Mouse (Mus musculus) neural tube, embryonic 15.5 days (tissue): ENCODE results near the gene Cdh7. TPM values are rescaled to one million over a fixed set of nuclear protein-coding genes. Genes with fewer than 3 reads are reported as not detected.

Source experiments
- ATAC-seq: fragments of 200-750 bp; cut with Nextera tagmentation; 2 replicates; pipeline ENCODE4 v1.8.0; 2017; ENCODE audit warnings: mild to moderate bottlenecking, moderate TSS enrichment, moderate library complexity; ENCODE audit not compliant: low FRiP score
- H3K27ac ChIP-seq: fragments of 300-500 bp; sonication (generic); replicated peaks from 2 replicates; pipeline ENCODE4 v1.5.1; 2015; ENCODE audit warnings: mild to moderate bottlenecking, inconsistent platforms
- H3K27me3 ChIP-seq: fragments of 300-500 bp; sonication (generic); replicated peaks from 2 replicates; pipeline ENCODE4 v1.6.1; 2015; ENCODE audit warnings: inconsistent platforms
- H3K36me3 ChIP-seq: fragments of 300-500 bp; sonication (generic); 2 replicates; pipeline ENCODE4 v1.6.1; 2015; ENCODE audit warnings: inconsistent platforms
- H3K4me1 ChIP-seq: fragments of 300-500 bp; sonication (generic); 2 replicates; pipeline ENCODE4 v1.6.1; 2015; ENCODE audit warnings: inconsistent platforms
- H3K4me2 ChIP-seq: fragments of 300-500 bp; sonication (generic); 2 replicates; pipeline ENCODE4 v1.6.1; 2015; ENCODE audit warnings: inconsistent platforms, mild to moderate bottlenecking, moderate library complexity
- H3K4me3 ChIP-seq: fragments of 300-500 bp; sonication (generic); replicated peaks from 2 replicates; pipeline ENCODE4 v1.5.1; 2015; ENCODE audit warnings: mild to moderate bottlenecking, inconsistent platforms
- H3K9ac ChIP-seq: fragments of 300-500 bp; sonication (generic); replicated peaks from 2 replicates; pipeline ENCODE4 v1.6.1; 2015; ENCODE audit warnings: mild to moderate bottlenecking, inconsistent platforms
- H3K9me3 ChIP-seq: fragments of 300-500 bp; sonication (generic); replicated peaks from 2 replicates; pipeline ENCODE4 v1.6.1; 2016; ENCODE audit warnings: inconsistent platforms
- whole genome bisulfite sequencing: fragments of 180-500 bp; shearing (Covaris S2); methylation state at CpG from one replicate; pipeline ENCODE4 v1.1.7; 2015; ENCODE audit warnings: mixed read lengths; 5-methylcytosine and 5-hydroxymethylcytosine counted together
- polyA plus RNA-seq: library from polyadenylated mRNA; unstranded; fragments of >200 nt; fragmentation: Nextera tagmentation; extraction: Ambion mirVana; gene quantifications from 2 replicates; pipeline ENCODE4 v1.2.1, GENCODE M21; 2015

The Cdh7 gene
- polyA plus RNA-seq, result 21.2 and 27.3 TPM in 2 replicates

DNA sequence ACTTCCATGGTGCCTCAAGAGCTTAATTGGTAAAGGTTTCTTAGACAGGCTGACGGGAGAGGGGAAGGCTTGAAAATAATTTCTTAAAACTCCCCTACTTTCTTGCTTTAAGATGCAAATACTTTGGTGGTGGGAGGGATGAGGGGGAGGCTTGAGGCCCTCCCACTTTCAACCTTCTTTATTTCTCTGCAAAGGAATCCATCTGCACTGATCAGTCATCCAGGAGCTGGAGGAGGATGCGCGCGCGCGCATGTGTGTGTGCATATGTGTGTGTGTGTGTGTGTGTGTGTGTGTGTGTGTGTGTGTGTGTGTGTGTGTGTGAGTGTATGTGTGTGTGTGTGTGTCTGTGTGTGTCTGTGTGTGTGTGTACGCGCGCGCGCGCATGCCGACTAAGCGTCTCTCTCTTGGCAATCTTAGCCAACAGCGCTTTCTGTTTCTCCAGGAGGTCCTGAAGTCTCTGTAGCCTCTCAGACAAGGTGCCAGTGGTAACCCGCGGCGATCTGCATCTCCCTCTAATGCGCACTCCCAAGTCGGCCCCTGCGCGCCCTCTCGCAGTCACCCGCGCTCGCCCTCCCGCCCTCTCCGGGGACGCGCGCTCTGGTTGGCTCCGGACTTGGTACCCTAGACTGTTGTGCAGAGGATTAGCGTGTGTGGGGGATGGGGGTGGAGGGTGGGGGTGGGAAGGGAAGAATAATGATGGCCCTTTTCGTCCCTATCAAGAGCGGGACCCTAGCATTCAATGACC, at the start of gene Cdh7:
TSS of gene Cdh7 (plus strand) at position 368 of the 745 bp plus-strand sequence.
- 0% methylated on average over 35 of the region's 35 CpGs for WGBS
- Histone ChIP-seq H3K4me2 (peak within 1 kb of the TSS; percentile 92), H3K4me1 (peaks cover 17% of the 10 kb centered on the region), H3K9me3 (no peaks in the 10 kb centered on the region), H3K27ac (peak within 1 kb of the TSS; percentile 86), H3K27me3 (no peaks in the 10 kb centered on the region), H3K4me3 (peak within 1 kb of the TSS; percentile 68), H3K36me3 (no peaks in the 10 kb centered on the region), H3K9ac (peak within 1 kb of the TSS; percentile 65)
- peak; percentile 90 for ATAC-seq

DNA sequence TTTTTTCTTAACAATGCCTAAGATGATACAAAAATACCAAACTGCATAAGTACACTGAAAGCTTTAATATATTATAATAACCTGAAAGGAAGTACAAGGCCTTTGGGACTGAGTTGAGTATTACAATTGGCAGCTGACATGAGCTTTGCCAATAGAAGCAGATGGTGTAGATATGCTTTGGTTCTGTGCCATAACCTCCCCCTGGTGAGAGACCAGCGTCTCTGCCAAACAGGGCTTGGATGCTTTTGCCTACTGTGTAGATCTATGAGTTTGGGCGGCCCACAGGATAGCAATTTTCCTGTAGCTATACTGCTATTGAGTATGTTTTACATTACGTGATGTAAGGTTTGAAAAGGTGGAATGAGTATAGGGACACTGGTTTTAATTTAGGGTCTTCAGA, 49.6 kb upstream of the Cdh7 start:
- ATAC-seq, result peak; percentile 47; the same call in 1 of the 2 replicates
- no peaks in the 10 kb centered on the region for H3K36me3 ChIP-seq
- no peak overlapping the region for H3K27ac ChIP-seq
- H3K27me3 ChIP-seq, result no peaks in the 10 kb centered on the region
- no peaks in the 10 kb centered on the region for H3K9me3 ChIP-seq
- no peaks in the 10 kb centered on the region for H3K4me1 ChIP-seq
- 59% methylated on average over 3 of the region's 3 CpGs for WGBS
- no peak overlapping the region for H3K4me3 ChIP-seq
- no peak overlapping the region for H3K4me2 ChIP-seq
- no peak overlapping the region for H3K9ac ChIP-seq

DNA sequence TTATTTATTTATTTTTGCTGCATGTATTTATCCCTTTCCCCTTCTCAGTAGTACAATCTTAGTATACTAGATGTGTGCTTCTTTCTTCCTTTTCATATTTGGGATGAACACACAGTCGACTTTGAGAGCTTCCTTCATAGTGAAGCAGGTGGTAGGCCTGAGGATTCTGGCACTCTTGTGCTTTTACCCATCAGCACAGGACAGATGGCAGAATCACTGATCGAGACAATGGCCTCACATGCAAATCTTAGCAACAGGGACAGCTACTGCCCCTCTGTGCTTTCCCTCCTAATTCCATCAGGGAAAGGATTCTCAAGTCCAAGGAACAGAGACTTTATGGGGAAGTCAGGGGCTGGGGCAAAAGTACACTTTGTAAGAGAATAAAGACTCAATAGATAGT, 33.7 kb upstream of the Cdh7 start:
- no peaks in the 10 kb centered on the region for H3K36me3 ChIP-seq

DNA sequence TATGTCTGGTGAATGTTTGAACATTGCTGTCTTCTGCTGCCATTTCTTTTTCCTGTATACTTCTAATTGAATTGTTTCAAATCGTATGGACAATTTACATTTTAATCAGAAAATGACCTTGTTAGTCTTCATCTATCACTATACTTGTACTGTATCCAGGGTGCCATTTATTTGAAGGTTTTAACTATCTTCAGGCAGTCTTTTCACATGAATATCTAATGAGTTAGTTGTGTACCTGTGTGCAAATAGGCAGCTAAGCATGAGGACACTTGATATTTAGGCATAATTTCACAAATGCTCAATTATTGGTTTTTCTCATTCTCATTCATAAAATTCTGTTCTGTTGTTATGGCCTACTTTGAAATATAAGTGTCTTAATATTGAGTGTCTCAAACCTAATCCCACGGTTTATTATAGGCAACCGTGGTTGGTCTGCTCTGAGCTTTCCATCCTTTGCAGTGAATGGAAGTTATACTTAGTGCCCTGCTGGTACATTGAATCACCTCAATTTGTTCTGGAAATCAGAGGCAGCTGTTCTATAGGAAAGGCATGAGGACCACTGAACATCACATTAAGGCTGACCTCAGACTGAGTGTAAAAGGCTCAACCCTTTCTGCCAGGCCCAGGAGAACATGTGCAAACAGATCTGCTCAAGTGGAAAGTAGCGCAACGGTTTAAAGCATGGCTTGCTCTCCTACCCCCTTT, 10.4 kb upstream of the Cdh7 start:
- Histone ChIP-seq H3K4me2 (no peak overlapping the region), H3K36me3 (no peaks in the 10 kb centered on the region), H3K4me3 (no peak overlapping the region), H3K4me1 (no peaks in the 10 kb centered on the region), H3K27ac (no peak overlapping the region), H3K9ac (no peak overlapping the region), H3K27me3 (no peaks in the 10 kb centered on the region), H3K9me3 (no peaks in the 10 kb centered on the region)
- WGBS, result 38% methylated on average over 5 of the region's 5 CpGs
- no peak for ATAC-seq

More for the DNA sequence above, 33.7 kb upstream of the Cdh7 start:
- Histone ChIP-seq H3K4me2 (no peak overlapping the region), H3K9ac (no peak overlapping the region), H3K27ac (no peak overlapping the region), H3K4me3 (no peak overlapping the region), H3K4me1 (no peaks in the 10 kb centered on the region), H3K9me3 (no peaks in the 10 kb centered on the region), H3K27me3 (no peaks in the 10 kb centered on the region)
- no peak for ATAC-seq
- 40% methylated on average over 2 of the region's 2 CpGs for WGBS

DNA sequence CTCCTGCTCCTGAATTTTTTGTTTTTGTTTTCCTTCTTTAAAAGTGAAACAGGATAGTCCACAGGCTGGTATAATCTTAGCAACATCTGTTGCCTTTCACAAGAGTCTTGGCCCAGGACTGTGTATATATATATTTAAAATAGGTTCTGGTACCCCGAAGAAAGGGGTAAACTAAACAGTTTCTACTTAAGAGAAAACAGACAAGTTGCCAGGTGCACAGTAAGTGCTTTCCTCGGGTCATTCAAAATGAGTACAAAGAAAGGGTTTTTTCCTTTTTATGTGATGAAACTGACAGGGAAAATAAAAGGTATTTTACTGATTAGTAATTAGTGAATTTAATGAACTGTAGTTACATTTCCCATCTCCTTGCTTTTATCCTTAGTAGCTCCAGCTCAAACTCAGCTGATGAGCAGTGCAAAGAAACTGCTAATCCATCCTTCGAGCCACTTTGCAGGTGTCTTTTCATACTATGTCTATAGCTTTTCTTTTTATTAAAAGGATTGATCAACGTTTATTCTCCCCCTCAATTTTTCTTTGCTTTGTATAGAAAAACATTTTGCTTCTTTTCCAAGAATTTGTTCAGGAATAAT, 9.7 kb upstream of the Cdh7 start:
- Histone ChIP-seq H3K9ac (no peak overlapping the region), H3K27ac (no peak overlapping the region), H3K9me3 (no peaks in the 10 kb centered on the region), H3K36me3 (no peaks in the 10 kb centered on the region), H3K4me1 (no peaks in the 10 kb centered on the region), H3K4me2 (no peak overlapping the region), H3K4me3 (no peak overlapping the region), H3K27me3 (no peaks in the 10 kb centered on the region)
- ATAC-seq, result no peak
- 35% methylated on average over 4 of the region's 4 CpGs for WGBS

DNA sequence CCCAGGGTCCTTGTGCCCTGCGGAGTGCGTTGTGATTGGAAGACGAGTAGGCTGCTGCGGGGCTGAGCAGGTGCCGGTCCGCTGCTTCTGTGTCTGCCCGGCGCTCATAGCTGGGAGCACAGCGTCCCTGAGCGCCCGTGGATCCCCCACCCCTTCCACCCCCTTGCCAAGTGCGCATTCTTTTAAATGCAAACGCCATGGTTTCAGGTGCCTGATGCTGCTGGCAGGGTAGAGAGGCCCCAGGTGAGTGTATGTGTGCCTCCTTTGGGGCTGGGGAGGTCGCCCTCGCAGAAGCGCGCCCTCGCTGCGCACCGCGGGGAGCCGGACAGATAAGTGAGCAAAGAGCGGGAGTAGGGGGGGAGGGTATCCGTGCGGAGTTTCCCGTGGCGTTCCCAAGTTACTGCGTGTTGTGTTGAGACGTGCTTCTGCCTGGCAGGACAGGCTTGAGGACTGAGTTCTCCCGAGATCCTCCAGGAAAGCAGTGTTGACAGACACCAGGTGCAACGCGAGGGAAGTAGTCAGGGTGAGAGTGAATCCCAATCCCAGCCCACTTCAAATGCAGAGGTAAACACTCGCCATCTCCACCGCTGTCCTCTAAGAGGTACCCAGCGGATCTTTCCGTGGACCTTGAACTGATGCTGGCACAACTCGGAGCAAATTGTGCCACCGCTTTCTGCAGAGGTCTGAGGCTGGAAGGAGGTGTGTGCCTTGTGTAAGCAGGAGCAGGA, 742 bp downstream of the Cdh7 start:
- H3K4me2 ChIP-seq, result peak overlapping the region; percentile 92
- H3K36me3 ChIP-seq, result no peaks in the 10 kb centered on the region
- peaks cover 17% of the 10 kb centered on the region for H3K4me1 ChIP-seq
- H3K27me3 ChIP-seq, result no peaks in the 10 kb centered on the region
- H3K4me3 ChIP-seq, result peak overlapping the region; percentile 68
- H3K9me3 ChIP-seq, result no peaks in the 10 kb centered on the region
- H3K27ac ChIP-seq, result peak overlapping the region; percentile 86
- peak overlapping the region; percentile 65 for H3K9ac ChIP-seq
- peak; percentile 91 for ATAC-seq
- WGBS, result under 1% methylated on average over 38 of the region's 38 CpGs

DNA sequence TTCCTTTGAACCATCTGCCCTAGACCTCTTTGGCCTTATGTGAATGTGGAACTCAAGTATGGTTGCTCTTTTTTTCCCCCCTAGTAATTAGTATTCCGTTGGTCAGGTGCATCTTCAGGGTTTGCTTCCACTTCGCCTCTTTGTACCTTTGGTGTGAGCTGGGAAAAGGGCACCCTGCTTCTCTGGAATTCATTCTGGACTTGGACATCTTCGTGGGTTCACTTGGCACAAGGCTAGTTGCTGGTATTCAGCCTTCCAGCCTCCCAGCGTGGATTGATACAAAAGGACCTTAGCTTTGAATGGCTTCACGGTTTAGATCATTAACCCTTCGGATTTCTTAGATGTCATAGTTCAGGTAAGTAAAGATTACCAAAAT, 1.3 kb downstream of the Cdh7 start:
- Histone ChIP-seq H3K4me2 (peak overlapping the region; percentile 92), H3K4me1 (peaks cover 17% of the 10 kb centered on the region), H3K9me3 (no peaks in the 10 kb centered on the region), H3K9ac (peak overlapping the region; percentile 65), H3K36me3 (no peaks in the 10 kb centered on the region), H3K27ac (peak overlapping the region; percentile 86), H3K27me3 (no peaks in the 10 kb centered on the region), H3K4me3 (peak overlapping the region; percentile 68)
- no peak for ATAC-seq
- 18% methylated on average over 6 of the region's 6 CpGs for WGBS

DNA sequence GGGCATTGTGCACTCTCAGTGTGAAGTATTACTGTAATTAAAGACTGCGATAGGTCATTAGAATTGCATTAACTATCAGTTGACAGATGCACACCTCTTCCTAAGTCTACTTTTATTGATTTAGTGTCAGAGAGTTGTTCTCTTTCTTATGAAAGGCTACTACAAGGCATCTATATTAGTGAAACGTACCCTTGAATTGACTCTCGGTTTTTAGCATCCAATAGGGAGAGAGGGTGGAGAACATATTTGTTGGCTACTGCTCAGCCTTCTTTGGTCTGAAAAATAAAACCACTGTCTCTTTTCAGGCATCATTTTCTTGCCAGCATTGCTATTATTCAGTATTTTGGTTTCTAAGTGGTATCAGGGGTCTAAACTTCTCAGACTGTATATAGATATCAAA, 2.5 kb downstream of the Cdh7 start:
- 19% methylated on average over 3 of the region's 3 CpGs for WGBS
- Histone ChIP-seq H3K4me1 (peaks cover 17% of the 10 kb centered on the region), H3K4me2 (peak overlapping the region; percentile 45), H3K9me3 (no peaks in the 10 kb centered on the region), H3K9ac (no peak overlapping the region), H3K36me3 (no peaks in the 10 kb centered on the region), H3K4me3 (peak overlapping the region; percentile 29), H3K27me3 (no peaks in the 10 kb centered on the region), H3K27ac (peak overlapping the region; percentile 58)
- no peak for ATAC-seq

DNA sequence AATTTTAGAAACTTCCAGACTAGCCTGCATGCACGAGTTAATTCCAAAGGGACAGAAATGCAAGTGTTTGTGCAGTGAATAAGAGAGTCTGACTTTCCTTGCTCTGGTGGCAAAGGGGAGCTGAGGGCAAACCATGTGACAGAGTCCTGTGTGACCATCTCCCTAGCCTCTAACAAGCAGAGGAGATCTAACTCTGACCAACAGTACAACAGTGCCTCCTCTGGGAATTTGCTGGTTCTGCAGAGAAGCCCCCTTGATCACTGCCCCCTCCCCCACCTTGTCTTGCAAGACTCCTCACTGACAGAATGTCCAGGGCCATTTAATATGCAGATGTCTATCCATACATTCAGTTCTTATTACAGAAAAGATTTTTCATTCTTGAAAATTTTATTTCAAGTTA, 3.2 kb downstream of the Cdh7 start:
- ATAC-seq, result no peak
- Histone ChIP-seq H3K9ac (no peak overlapping the region), H3K36me3 (no peaks in the 10 kb centered on the region), H3K4me3 (peak overlapping the region; percentile 31), H3K4me2 (peak overlapping the region; percentile 35), H3K27me3 (no peaks in the 10 kb centered on the region), H3K4me1 (peaks cover 17% of the 10 kb centered on the region), H3K27ac (no peak overlapping the region), H3K9me3 (no peaks in the 10 kb centered on the region)
- WGBS, result 12% methylated on average over 1 of the region's 1 CpGs

DNA sequence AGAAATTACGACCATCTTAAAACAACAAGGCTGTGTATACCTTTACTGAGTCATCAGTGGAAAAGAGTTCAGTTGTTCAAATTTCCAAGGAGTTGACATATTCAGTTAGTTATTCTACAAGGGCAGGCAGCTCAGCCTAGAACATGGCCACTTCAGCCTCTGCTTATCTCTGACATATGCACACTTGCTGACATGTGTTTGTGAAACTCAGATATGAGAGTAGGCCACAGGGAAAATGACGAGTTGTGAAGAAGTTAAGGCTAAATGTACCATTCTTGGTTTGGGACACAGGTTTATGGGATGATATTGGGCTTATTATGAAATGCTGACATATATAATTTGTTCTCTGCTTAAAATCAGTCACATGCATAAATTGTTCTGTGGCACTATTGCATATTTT, 7.3 kb downstream of the Cdh7 start:
- H3K9me3 ChIP-seq, result no peaks in the 10 kb centered on the region
- H3K36me3 ChIP-seq, result no peaks in the 10 kb centered on the region
- no peak overlapping the region for H3K9ac ChIP-seq
- no peaks in the 10 kb centered on the region for H3K4me1 ChIP-seq
- H3K4me3 ChIP-seq, result no peak overlapping the region
- no peak overlapping the region for H3K4me2 ChIP-seq
- no peak overlapping the region for H3K27ac ChIP-seq
- H3K27me3 ChIP-seq, result no peaks in the 10 kb centered on the region
- 87% methylated on average over 2 of the region's 2 CpGs for WGBS
- ATAC-seq, result no peak

DNA sequence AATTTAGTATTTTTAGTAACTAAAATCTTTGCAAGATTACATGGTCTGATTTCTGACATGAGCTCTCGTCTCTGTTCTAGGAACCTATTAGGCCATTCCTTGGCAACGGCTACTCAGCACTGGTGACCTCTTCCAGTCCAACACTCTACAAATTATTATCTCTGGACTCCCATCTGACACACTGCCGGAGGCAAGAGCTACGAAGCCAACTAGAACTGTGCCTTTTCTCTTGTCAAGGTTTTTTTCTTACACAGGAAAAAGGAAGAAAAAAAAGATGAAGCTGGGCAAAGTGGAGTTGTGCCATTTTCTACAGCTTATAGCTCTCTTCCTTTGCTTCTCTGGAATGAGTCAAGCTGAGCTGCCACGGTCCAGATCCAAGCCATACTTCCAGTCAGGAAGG, 11.7 kb downstream of the Cdh7 start:
- no peak overlapping the region for H3K9ac ChIP-seq
- no peaks in the 10 kb centered on the region for H3K4me1 ChIP-seq
- H3K36me3 ChIP-seq, result no peaks in the 10 kb centered on the region
- no peak overlapping the region for H3K4me3 ChIP-seq
- no peak for ATAC-seq
- WGBS, result 75% methylated on average over 5 of the region's 5 CpGs
- no peak overlapping the region for H3K27ac ChIP-seq
- no peaks in the 10 kb centered on the region for H3K27me3 ChIP-seq
- H3K9me3 ChIP-seq, result no peaks in the 10 kb centered on the region
- no peak overlapping the region for H3K4me2 ChIP-seq
